8 mouse cellular contexts compared by ENCODE assay signal in genomic region chr17:4997968-4998367, GRCm38 (mm10). TPM values are rescaled to one million over a fixed set of nuclear protein-coding genes. Genes with fewer than 3 reads are reported as not detected.
DNase-seq lines count a peak whose midpoint lies in the region; ATAC-seq and TF ChIP-seq lines count a peak whose summit lies in the region.

No protein-coding gene starts in this region.

- intact Hi-C loops in gastrocnemius, adult 2 months (cut with DNase I): loop anchor here (2.0 to 10.0 kb wide), 2 partner anchors 191 to 383 kb away; no protein-coding TSS in a partner anchor
- intact Hi-C loops in left cerebral cortex, postnatal 36 days (cut with DNase I): loop anchor here (5.0 kb wide), 2 partner anchors 204 to 221 kb away; no protein-coding TSS in a partner anchor

- peaks cover 4% of the 10 kb centered on the region for H3K4me1 ChIP-seq in hindbrain, embryonic 11.5 days (replicated peaks; ENCODE audit: control insufficient read depth, insufficient read depth, low read length)
- peaks cover 18% of the 10 kb centered on the region for H3K4me1 ChIP-seq in liver, embryonic 16.5 days (ENCODE audit: control insufficient read depth, low read depth, low read length)

- H3K4me3 ChIP-seq in gastrocnemius, adult 2 months: peak overlapping the region; percentile 94
- 0 out of 2 replicates have a peak overlapping the region, but pooled peaks have one; percentile 16 for H3K4me3 ChIP-seq in hindbrain, embryonic 11.5 days (ENCODE audit: low read depth, low read length)
- H3K4me3 ChIP-seq in liver, embryonic 16.5 days (ENCODE audit: low read depth, low read length): no peak overlapping the region

- no peaks in the 10 kb centered on the region for H3K9me3 ChIP-seq in hindbrain, embryonic 11.5 days (ENCODE audit: control insufficient read depth, low read length)
- H3K9me3 ChIP-seq in liver, embryonic 16.5 days (replicated peaks; ENCODE audit: control insufficient read depth, low read length): no peaks in the 10 kb centered on the region

- no peaks in the 10 kb centered on the region for H3K36me3 ChIP-seq in hindbrain, embryonic 11.5 days (ENCODE audit: control insufficient read depth, insufficient read depth, low read length)
- H3K36me3 ChIP-seq in liver, embryonic 16.5 days (ENCODE audit: control insufficient read depth, insufficient read depth): no peaks in the 10 kb centered on the region

- H3K4me2 ChIP-seq in hindbrain, embryonic 11.5 days (replicated peaks; ENCODE audit: low read depth, low read length): no peak overlapping the region; the same call in 1 of the 2 replicates
- peak overlapping the region; percentile 73; the same call in 1 of the 2 replicates for H3K4me2 ChIP-seq in liver, embryonic 16.5 days (ENCODE audit: low read depth, low read length)

- H3K9ac ChIP-seq in hindbrain, embryonic 11.5 days (ENCODE audit: low read depth, low read length): no peak overlapping the region
- H3K9ac ChIP-seq in liver, embryonic 16.5 days (ENCODE audit: low read depth, low read length): no peak overlapping the region

- TF ChIP-seq CTCF in gastrocnemius, adult 2 months (IDR thresholded peaks at IDR 0.05): no peak

- peak overlapping the region; percentile 99 for H3K27ac ChIP-seq in gastrocnemius, adult 2 months
- no peak overlapping the region for H3K27ac ChIP-seq in hindbrain, embryonic 11.5 days (ENCODE audit: low read depth, low read length)
- H3K27ac ChIP-seq in liver, embryonic 16.5 days (ENCODE audit: low read length): no peak overlapping the region

- H3K27me3 ChIP-seq in hindbrain, embryonic 11.5 days (ENCODE audit: control insufficient read depth, insufficient read depth, low read length): no peaks in the 10 kb centered on the region
- no peaks in the 10 kb centered on the region for H3K27me3 ChIP-seq in liver, embryonic 16.5 days (ENCODE audit: control insufficient read depth, insufficient read depth, low read depth, low read length)

- DNase-seq in gastrocnemius, adult 2 months: no peak
- no peak for DNase-seq in gastrocnemius, postnatal 25 days
- DNase-seq in A20 (ENCODE audit: low read depth, low spot score): peak; percentile 71
- no peak for DNase-seq in hindbrain, embryonic 11.5 days (ENCODE audit: low spot score)
- no peak for DNase-seq in left cerebral cortex, postnatal 36 days (ENCODE audit: low spot score in 2 of 2)
- no peak for DNase-seq in kidney, postnatal 10 days
- no peak for DNase-seq in right cerebral cortex, postnatal 36 days (ENCODE audit: low spot score in 2 of 2)

- ATAC-seq in hindbrain, embryonic 11.5 days (ENCODE audit: low FRiP score): no peak
- ATAC-seq in liver, embryonic 16.5 days (ENCODE audit: low read depth): no peak

- 55% methylated on average over 3 of the region's 3 CpGs for WGBS in hindbrain, embryonic 11.5 days
- 45% methylated on average over 3 of the region's 3 CpGs for WGBS in liver, embryonic 16.5 days (ENCODE audit: insufficient replicate concordance)

RNA-seq across cellular contexts. Expression of gene Arid1b, which starts 3.8 kb away (rescaled TPM):
- total RNA-seq in gastrocnemius, adult 2 months (2021): 10 to 100 TPM; 35.1 to 35.6 TPM
- total RNA-seq in gastrocnemius, postnatal 25 days (2021): 10 to 100 TPM; 29.2 to 29.7 TPM
- 13.1 and 18.6 TPM in 2 replicates for polyA plus RNA-seq in hindbrain, embryonic 11.5 days (2014; fragmentation: Nextera tagmentation; extraction: Ambion mirVana)
- polyA plus RNA-seq in liver, embryonic 16.5 days (2015; fragmentation: Nextera tagmentation; extraction: Ambion mirVana): 3.2 TPM in 2 replicates
- total RNA-seq in left cerebral cortex, postnatal 36 days (2021): 10 to 100 TPM; 77.5 to 90.0 TPM
